Mouse (Mus musculus): ENCODE results near the gene Ankrd66.
A peak's percentile ranks its signal among the peaks of the same experiment; 100 is the strongest.
"Not testable (repeated sequence)": the region's sequence is repeated elsewhere in the genome, so short reads cannot be mapped to it uniquely, and the experiment has no call there.

Gene Ankrd66

GRCm38 (mm10) chr17:43557104-43557503, 13.7 kb upstream of the Ankrd66 start:
- Histone ChIP-seq H3K36me3 (ENCODE audit: insufficient read depth, low read length) (no peaks in the 10 kb centered on the region), H3K27me3 (ENCODE audit: insufficient read depth, low read length) (0 out of 2 replicates have a peak, but pooled peaks cover 5% of the 10 kb centered on the region), H3K9me3 (ENCODE audit: low read length) (no peaks in the 10 kb centered on the region), H3K4me1 (replicated peaks; ENCODE audit: low read depth, low read length) (peaks cover 41% of the 10 kb centered on the region), H3K4me3 (replicated peaks; ENCODE audit: low read length) (no peak overlapping the region)
- no peak for TF ChIP-seq NANOG (IDR thresholded peaks at IDR 0.05; ENCODE audit: borderline replicate concordance, low read length)
- no peak for TF ChIP-seq CTCF (conservative IDR thresholded peaks at IDR 0.05; ENCODE audit: low read length)
- TF ChIP-seq POU5F1 (IDR thresholded peaks at IDR 0.05; ENCODE audit: borderline replicate concordance, low read length), result no peak

DNA sequence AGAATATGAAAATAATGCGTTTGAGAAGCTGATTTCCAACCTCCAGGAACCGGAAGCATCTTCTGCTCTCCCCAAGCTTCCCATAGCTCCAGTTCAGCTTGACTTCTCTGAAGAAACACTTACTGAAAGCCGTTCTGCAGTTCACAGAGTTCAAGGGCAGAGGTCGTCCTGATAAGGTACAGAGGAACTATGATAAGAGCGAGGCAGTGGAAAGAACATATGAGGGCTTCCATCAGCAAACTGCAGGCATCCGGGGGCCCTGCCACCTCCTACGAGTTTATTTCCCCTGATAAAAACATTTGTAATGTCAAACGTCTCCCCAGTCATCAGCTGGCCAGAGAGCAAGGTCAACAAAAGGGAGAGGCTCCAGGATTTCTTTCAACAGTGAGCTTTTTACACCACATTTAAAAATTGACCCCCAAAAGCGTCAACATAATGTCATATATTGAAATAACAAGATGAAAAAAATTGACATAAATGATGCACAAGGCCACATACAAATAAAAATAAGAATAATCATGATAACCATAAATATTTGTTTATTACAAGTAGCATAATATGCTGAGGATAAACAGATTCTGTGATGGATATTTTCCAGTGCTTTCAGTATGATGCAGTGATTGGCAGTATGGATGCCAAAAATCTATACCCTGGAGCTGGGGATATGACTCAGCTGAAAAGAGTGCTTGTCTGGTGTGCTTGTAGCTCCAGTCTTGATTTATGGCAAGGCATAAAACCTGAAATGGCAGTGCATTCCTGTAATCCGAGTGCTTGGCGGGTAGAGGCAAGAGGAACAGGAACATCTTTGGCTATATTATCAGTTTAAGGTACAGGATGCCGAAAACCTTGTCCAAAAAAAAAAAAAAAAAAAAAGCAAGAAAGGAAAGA, 11.3 kb upstream of the Ankrd66 start:
- H3K36me3 ChIP-seq (ENCODE audit: insufficient read depth, low read length), result no peaks in the 10 kb centered on the region
- peaks cover 29% of the 10 kb centered on the region for H3K4me1 ChIP-seq (replicated peaks; ENCODE audit: low read depth, low read length)
- no peaks in the 10 kb centered on the region for H3K9me3 ChIP-seq (ENCODE audit: low read length)
- no peak overlapping the region for H3K4me3 ChIP-seq (replicated peaks; ENCODE audit: low read length)
- TF ChIP-seq CTCF (conservative IDR thresholded peaks at IDR 0.05; ENCODE audit: low read length) (no peak), POU5F1 (IDR thresholded peaks at IDR 0.05; ENCODE audit: borderline replicate concordance, low read length) (no peak), NANOG (IDR thresholded peaks at IDR 0.05; ENCODE audit: borderline replicate concordance, low read length) (no peak)
- H3K27me3 ChIP-seq (ENCODE audit: insufficient read depth, low read length), result 0 out of 2 replicates have a peak, but pooled peaks cover 5% of the 10 kb centered on the region

DNA sequence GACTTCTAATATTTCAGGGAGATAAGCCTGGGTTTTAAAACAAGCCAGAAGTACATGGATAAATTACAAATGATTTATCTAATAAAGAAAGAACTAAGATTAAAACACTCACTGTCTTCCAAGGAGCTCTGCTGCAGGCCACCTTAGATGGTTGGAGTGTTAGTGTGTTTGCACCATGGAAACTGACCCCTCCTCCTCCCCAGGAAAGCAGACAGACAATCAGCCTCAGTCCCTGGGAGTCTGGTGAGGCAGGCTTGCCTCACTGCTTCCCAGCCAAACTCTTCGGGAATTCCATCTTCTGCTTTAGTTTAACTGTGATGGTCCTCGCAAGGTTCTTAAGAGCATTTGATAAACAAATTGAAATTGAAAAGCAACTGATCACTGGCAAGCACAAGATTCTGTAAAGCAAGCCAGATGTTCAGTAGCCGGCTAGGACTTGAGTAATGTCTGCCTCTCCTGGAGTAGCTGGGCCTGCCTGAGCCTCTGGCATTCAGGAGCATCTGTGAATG, 7.7 kb upstream of the Ankrd66 start:
- Histone ChIP-seq H3K4me3 (replicated peaks; ENCODE audit: low read length) (no peak overlapping the region), H3K9me3 (ENCODE audit: low read length) (no peaks in the 10 kb centered on the region), H3K27me3 (ENCODE audit: insufficient read depth, low read length) (peaks cover 8% of the 10 kb centered on the region), H3K4me1 (replicated peaks; ENCODE audit: low read depth, low read length) (0 out of 2 replicates have a peak, but pooled peaks cover 3% of the 10 kb centered on the region), H3K36me3 (ENCODE audit: insufficient read depth, low read length) (no peaks in the 10 kb centered on the region)
- TF ChIP-seq POU5F1 (IDR thresholded peaks at IDR 0.05; ENCODE audit: borderline replicate concordance, low read length) (no peak), NANOG (IDR thresholded peaks at IDR 0.05; ENCODE audit: borderline replicate concordance, low read length) (no peak), CTCF (conservative IDR thresholded peaks at IDR 0.05; ENCODE audit: low read length) (no peak)

GRCm38 (mm10) chr17:43544040-43544439, 601 bp upstream of the Ankrd66 start:
- TF ChIP-seq NANOG (IDR thresholded peaks at IDR 0.05; ENCODE audit: borderline replicate concordance, low read length), result no peak
- Histone ChIP-seq H3K4me3 (replicated peaks; ENCODE audit: low read length) (no peak overlapping the region), H3K4me1 (replicated peaks; ENCODE audit: low read depth, low read length) (peaks cover 2% of the 10 kb centered on the region; the same call in 1 of the 2 replicates), H3K27me3 (ENCODE audit: insufficient read depth, low read length) (peaks cover 12% of the 10 kb centered on the region), H3K9me3 (ENCODE audit: low read length) (no peaks in the 10 kb centered on the region), H3K36me3 (ENCODE audit: insufficient read depth, low read length) (no peaks in the 10 kb centered on the region)

DNA sequence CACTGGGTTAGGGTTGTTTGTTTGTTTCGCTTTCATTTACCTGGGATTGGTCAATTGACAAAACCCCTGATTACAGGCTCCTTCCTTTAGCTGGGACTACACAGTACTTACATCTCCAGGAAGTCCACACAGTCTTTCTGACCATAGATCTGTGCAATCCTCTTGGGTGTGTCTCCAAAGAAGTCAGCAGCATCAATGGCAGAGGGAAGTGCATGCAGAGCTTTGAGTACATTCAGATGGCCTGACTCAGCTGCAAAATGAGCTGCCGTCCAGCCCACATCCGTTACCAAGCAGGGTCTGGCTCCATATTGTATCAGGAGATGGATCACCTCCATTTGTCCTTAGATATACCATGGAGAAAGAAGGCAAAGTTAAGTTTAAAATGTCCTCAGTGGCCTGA, 4.7 kb downstream of the Ankrd66 start:
- H3K4me3 ChIP-seq (replicated peaks; ENCODE audit: low read length), result no peak overlapping the region

DNA sequence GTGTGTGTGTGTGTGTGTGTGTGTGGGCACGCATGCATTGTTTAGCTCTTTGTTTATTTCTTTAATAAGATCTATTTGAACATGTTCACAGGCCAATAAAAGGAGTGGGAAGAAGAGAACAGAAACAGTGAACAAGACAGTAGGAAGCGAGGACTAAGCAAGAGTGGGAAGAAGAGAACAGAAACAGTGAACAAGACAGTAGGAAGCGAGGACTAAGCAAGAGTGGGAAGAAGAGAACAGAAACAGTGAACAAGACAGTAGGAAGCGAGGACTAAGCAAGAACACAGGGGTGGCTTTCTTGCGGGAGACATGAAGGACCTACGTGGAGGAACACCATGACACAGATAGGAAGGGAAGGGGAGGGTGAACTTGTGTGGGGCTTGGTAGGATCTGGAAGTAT, 6.6 kb downstream of the Ankrd66 start:
- not testable (repeated sequence) for H3K9me3 ChIP-seq (ENCODE audit: low read length); H3K36me3 ChIP-seq (ENCODE audit: insufficient read depth, low read length); H3K27me3 ChIP-seq (ENCODE audit: insufficient read depth, low read length); H3K4me3 ChIP-seq (replicated peaks; ENCODE audit: low read length)
- H3K4me1 ChIP-seq (replicated peaks; ENCODE audit: low read depth, low read length), result peaks cover 26% of the 10 kb centered on the region

More for the DNA sequence above, 4.7 kb downstream of the Ankrd66 start:
- Histone ChIP-seq H3K36me3 (ENCODE audit: insufficient read depth, low read length) (no peaks in the 10 kb centered on the region), H3K4me1 (replicated peaks; ENCODE audit: low read depth, low read length) (peaks cover 26% of the 10 kb centered on the region), H3K9me3 (ENCODE audit: low read length) (no peaks in the 10 kb centered on the region), H3K27me3 (ENCODE audit: insufficient read depth, low read length) (peaks cover 10% of the 10 kb centered on the region)
- TF ChIP-seq NANOG (IDR thresholded peaks at IDR 0.05; ENCODE audit: borderline replicate concordance, low read length) (no peak), POU5F1 (IDR thresholded peaks at IDR 0.05; ENCODE audit: borderline replicate concordance, low read length) (no peak), CTCF (conservative IDR thresholded peaks at IDR 0.05; ENCODE audit: low read length) (no peak)

DNA sequence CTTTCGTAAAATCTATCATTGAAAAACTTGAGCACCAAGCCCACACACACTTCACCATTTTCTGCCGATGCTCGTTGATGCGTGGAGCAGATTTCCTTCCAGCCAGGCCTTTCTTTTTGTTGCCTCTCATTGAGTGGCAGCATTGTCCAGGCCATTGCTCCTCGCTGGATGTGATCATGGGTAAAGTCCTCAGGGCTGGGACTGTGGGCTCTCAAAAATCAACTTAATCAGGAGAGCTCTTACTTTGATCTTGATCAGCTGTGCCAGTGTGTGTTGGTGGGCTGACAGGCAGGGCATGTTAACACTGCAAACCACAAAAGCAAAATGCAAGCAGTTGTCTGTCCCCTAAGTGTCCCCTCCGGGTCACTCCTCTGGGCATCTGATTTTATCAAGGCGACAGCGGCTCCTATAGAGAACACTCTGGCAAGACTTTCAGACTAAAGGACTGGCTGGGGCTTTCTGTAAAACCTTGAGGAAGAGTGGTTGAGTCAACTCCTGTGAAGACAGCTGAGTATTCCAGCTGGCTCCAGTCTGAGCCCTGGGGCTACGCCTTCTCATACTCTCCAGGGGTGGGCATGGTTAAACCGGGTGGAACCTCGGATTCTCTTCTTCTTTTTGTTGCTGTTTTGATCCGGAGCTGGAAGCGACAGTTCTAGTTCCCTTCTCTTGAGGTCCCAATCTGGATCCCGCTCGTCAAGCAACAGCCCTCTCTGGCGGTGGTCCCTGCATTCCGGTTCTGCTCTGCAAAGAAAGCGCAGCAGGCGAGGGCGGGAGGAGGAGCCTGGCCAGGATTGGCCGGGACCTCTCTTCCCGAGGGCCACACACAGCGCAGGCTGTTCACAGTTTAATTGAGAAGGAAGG, 8.8 kb downstream of the Ankrd66 start:
- no peaks in the 10 kb centered on the region for H3K36me3 ChIP-seq (ENCODE audit: insufficient read depth, low read length)
- peaks cover 8% of the 10 kb centered on the region; the same call in 1 of the 2 replicates for H3K27me3 ChIP-seq (ENCODE audit: insufficient read depth, low read length)
- TF ChIP-seq CTCF (conservative IDR thresholded peaks at IDR 0.05; ENCODE audit: low read length) (no peak), NANOG (IDR thresholded peaks at IDR 0.05; ENCODE audit: borderline replicate concordance, low read length) (peak; percentile 17; the same call in 1 of the 2 replicates), POU5F1 (IDR thresholded peaks at IDR 0.05; ENCODE audit: borderline replicate concordance, low read length) (no peak)
- H3K9me3 ChIP-seq (ENCODE audit: low read length), result no peaks in the 10 kb centered on the region
- H3K4me1 ChIP-seq (replicated peaks; ENCODE audit: low read depth, low read length), result peaks cover 26% of the 10 kb centered on the region
- H3K4me3 ChIP-seq (replicated peaks; ENCODE audit: low read length), result peak overlapping the region; percentile 53

GRCm38 (mm10) chr17:43531192-43531591, 12.2 kb downstream of the Ankrd66 start:
- H3K9me3 ChIP-seq (ENCODE audit: low read length), result peaks cover 11% of the 10 kb centered on the region
- H3K36me3 ChIP-seq (ENCODE audit: insufficient read depth, low read length), result no peaks in the 10 kb centered on the region
- TF ChIP-seq NANOG (IDR thresholded peaks at IDR 0.05; ENCODE audit: borderline replicate concordance, low read length), result no peak
- TF ChIP-seq CTCF (conservative IDR thresholded peaks at IDR 0.05; ENCODE audit: low read length), result no peak
- no peak for TF ChIP-seq POU5F1 (IDR thresholded peaks at IDR 0.05; ENCODE audit: borderline replicate concordance, low read length)

More at GRCm38 (mm10) chr17:43531192-43531591, 12.2 kb downstream of the Ankrd66 start:
- no peak overlapping the region for H3K4me3 ChIP-seq (replicated peaks; ENCODE audit: low read length)
- peaks cover 3% of the 10 kb centered on the region; the same call in 1 of the 2 replicates for H3K27me3 ChIP-seq (ENCODE audit: insufficient read depth, low read length)
- H3K4me1 ChIP-seq (replicated peaks; ENCODE audit: low read depth, low read length), result peaks cover 19% of the 10 kb centered on the region
